Mouse (Mus musculus) midbrain, postnatal 0 days (tissue): ENCODE measurements around the gene Trdmt1. TPM values are rescaled to one million over a fixed set of nuclear protein-coding genes. Genes with fewer than 3 reads are reported as not detected.

Experiments used
- ATAC-seq: fragments of 200-750 bp; cut with Nextera tagmentation; 2 replicates; pipeline ENCODE4 v1.8.0; 2017; ENCODE audit warnings: moderate number of reproducible peaks, mild to moderate bottlenecking, moderate TSS enrichment, moderate library complexity; ENCODE audit not compliant: low FRiP score
- DNase-seq: peaks from one replicate; pipeline ENCODE4 v3.0.0-alpha.2; 2015; ENCODE audit warnings: low spot score
- H3K27ac ChIP-seq: fragments of 300-500 bp; sonication (generic); 2 replicates; pipeline ENCODE4 v1.5.1; 2014; ENCODE audit warnings: low read depth, mild to moderate bottlenecking, low read length, mixed read lengths
- H3K27me3 ChIP-seq: fragments of 300-500 bp; sonication (generic); 2 replicates; pipeline ENCODE4 v1.6.1; 2014; ENCODE audit warnings: low read length, control low read depth, mixed read lengths; ENCODE audit not compliant: insufficient read depth
- H3K36me3 ChIP-seq: fragments of 300-500 bp; sonication (generic); 2 replicates; pipeline ENCODE4 v1.6.1; 2014; ENCODE audit warnings: low read length, control low read depth, mixed read lengths; ENCODE audit not compliant: insufficient read depth
- H3K4me1 ChIP-seq: fragments of 300-500 bp; sonication (generic); 2 replicates; pipeline ENCODE4 v1.6.1; 2014; ENCODE audit warnings: mild to moderate bottlenecking, control low read depth, antibody characterized with exemption, low read length, mixed read lengths; ENCODE audit not compliant: insufficient read depth
- H3K4me2 ChIP-seq: fragments of 300-500 bp; sonication (generic); 2 replicates; pipeline ENCODE4 v1.6.1; 2014; ENCODE audit warnings: low read depth, mild to moderate bottlenecking, low read length, mixed read lengths; ENCODE audit not compliant: poor library complexity, severe bottlenecking
- H3K4me3 ChIP-seq: fragments of 300-500 bp; sonication (generic); 2 replicates; pipeline ENCODE4 v1.5.1; 2014; ENCODE audit warnings: low read depth, mild to moderate bottlenecking, low read length, moderate library complexity
- H3K9ac ChIP-seq: fragments of 300-500 bp; sonication (generic); replicated peaks from 2 replicates; pipeline ENCODE4 v1.6.1; 2014; ENCODE audit warnings: mild to moderate bottlenecking, low read length, moderate library complexity, mixed read lengths; ENCODE audit not compliant: poor library complexity, severe bottlenecking
- H3K9me3 ChIP-seq: fragments of 300-500 bp; sonication (generic); 2 replicates; pipeline ENCODE4 v1.6.1; 2016; ENCODE audit warnings: low read length, control low read depth
- CTCF ChIP-seq: IDR thresholded peaks from 2 replicates; pipeline ENCODE4 v1.5.1; 2016; ENCODE audit warnings: antibody characterized with exemption, mild to moderate bottlenecking
- WGBS: fragments of 180-500 bp; shearing (Covaris S2); extraction: QIAGEN DNeasy Blood & Tissue Kit; methylation state at CpG from one replicate; pipeline ENCODE4 v1.1.7; 2014; 5-methylcytosine and 5-hydroxymethylcytosine counted together
- polyA plus RNA-seq: library from polyadenylated mRNA; unstranded; fragments of >200 nt; fragmentation: Nextera tagmentation; extraction: Ambion mirVana; gene quantifications from 2 replicates; pipeline ENCODE4 v1.2.1, GENCODE M21; 2015
- total RNA-seq: library from RNA; depleted of rRNA; stranded (reverse); fragments of >200 nt; gene quantifications from 2 replicates; pipeline ENCODE4 v1.2.3, GENCODE M21; 2014

The Trdmt1 gene
- total and polyA plus RNA-seq, 2 experiments from 2014 or later = 5.8 to 6.6 TPM

DNA sequence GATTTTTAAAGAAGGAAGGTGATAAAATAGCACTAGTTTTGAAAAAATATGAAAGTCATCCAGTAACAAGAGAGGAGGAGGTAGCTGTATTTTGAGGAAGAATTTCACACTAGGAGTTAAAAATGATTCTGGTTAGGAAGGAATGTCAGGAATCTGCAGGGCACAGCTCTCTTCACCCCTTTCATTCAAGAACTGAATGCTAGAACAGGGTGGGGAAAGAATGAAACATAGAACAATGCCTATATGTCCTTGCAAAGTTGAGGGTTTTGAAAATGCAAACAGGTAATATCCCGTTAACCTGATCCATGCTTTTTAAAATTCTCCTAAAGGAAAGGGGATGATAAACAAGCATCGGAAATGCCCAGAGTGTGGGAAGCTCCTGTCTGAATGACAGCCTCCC, 9.5 kb upstream of the Trdmt1 start:
- no peaks in the 10 kb centered on the region for H3K36me3 ChIP-seq
- no peak for DNase-seq
- no peak overlapping the region for H3K4me2 ChIP-seq
- H3K9me3 ChIP-seq = no peaks in the 10 kb centered on the region
- 72% methylated on average over 2 of the region's 2 CpGs for WGBS
- H3K27me3 ChIP-seq = no peaks in the 10 kb centered on the region
- TF ChIP-seq CTCF = no peak
- no peaks in the 10 kb centered on the region for H3K4me1 ChIP-seq
- no peak overlapping the region for H3K4me3 ChIP-seq
- H3K27ac ChIP-seq = no peak overlapping the region
- no peak for ATAC-seq
- H3K9ac ChIP-seq = no peak overlapping the region

DNA sequence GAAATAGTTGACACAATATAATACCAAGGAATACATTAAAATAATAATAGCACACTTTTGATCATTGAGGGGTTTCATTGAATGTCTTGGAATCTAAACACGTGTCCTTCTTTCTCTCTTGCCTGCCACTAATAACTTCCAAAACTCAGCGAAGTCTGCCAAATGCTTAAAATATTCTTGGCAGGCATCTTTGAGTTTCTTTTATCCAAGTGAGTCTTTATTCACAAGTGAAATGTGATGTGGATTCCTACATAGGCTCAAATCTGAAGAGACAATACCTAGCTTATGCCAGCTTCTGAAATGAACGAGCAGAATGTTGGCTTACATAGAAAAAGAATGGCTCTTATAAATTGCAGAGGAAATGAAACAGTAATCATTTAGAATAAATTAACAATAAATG, 4.3 kb upstream of the Trdmt1 start:
- Histone ChIP-seq H3K9me3 (no peaks in the 10 kb centered on the region), H3K27ac (no peak overlapping the region), H3K4me1 (no peaks in the 10 kb centered on the region), H3K36me3 (no peaks in the 10 kb centered on the region), H3K27me3 (no peaks in the 10 kb centered on the region), H3K9ac (no peak overlapping the region), H3K4me2 (no peak overlapping the region), H3K4me3 (no peak overlapping the region)
- DNase-seq (no peak), ATAC-seq (no peak)
- 52% methylated on average over 3 of the region's 3 CpGs for WGBS
- TF ChIP-seq CTCF = no peak

DNA sequence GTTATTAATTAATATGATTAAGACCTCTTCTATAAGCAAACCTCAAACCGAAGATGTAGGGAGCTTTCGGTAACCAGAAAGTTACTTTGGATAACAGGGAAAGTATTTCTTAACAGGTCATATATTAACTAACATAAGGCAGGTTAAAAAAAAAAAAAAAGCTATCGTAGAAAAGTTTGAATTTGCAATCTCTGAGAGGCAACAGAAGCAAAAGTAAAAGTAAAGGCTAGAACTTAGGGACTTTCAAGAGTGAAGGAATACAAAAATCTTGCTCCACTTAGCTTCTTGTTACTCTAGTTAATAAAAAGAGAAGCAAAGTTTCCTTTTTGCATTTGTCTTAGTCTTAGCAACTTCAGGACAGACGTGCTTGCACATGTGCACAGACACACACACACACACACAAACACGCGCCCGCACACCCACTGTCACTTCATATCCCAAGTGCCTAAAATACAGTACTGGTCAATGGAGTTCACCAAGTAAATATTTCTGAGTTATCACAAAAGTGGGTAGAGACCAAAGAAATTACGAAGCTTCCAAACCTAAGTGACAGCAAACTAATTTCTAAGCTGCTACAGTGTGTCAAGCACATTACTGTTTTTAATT, 846 bp downstream of the Trdmt1 start:
- Histone ChIP-seq H3K27ac (peak overlapping the region; percentile 87), H3K27me3 (no peaks in the 10 kb centered on the region), H3K4me3 (peak overlapping the region; percentile 73), H3K9ac (peak overlapping the region; percentile 89), H3K4me1 (no peaks in the 10 kb centered on the region), H3K4me2 (peak overlapping the region; percentile 82), H3K9me3 (no peaks in the 10 kb centered on the region), H3K36me3 (no peaks in the 10 kb centered on the region)
- TF ChIP-seq CTCF = no peak
- DNase-seq = no peak
- 0 out of 2 replicates have a peak, but pooled peaks have one; percentile 21 for ATAC-seq
- 32% methylated on average over 8 of the region's 8 CpGs for WGBS

DNA sequence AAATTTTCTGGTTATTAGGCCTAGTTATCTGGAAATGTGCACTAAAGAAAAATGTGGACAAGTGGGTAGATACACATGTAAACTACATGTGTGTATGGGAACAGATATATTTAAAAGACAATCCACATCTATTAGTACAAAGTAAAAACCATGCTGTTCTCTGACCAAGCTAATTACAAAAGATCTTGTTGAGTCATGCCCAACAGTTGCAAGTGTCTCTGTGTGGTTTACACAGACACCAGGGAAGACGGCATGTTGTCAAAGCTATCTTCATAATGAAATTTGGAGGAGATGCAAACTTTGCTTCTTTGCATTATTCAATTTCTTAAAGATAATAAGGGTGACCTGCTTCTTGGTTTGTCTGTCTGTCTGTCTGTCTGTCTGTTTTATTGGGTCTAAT, 4.6 kb downstream of the Trdmt1 start:
- ATAC-seq (no peak), DNase-seq (no peak)
- Histone ChIP-seq H3K9ac (no peak overlapping the region), H3K4me1 (no peaks in the 10 kb centered on the region), H3K36me3 (no peaks in the 10 kb centered on the region), H3K4me2 (no peak overlapping the region), H3K27me3 (no peaks in the 10 kb centered on the region), H3K4me3 (no peak overlapping the region), H3K27ac (no peak overlapping the region), H3K9me3 (no peaks in the 10 kb centered on the region)
- TF ChIP-seq CTCF = no peak
- WGBS = 93% methylated on average over 1 of the region's 1 CpGs

DNA sequence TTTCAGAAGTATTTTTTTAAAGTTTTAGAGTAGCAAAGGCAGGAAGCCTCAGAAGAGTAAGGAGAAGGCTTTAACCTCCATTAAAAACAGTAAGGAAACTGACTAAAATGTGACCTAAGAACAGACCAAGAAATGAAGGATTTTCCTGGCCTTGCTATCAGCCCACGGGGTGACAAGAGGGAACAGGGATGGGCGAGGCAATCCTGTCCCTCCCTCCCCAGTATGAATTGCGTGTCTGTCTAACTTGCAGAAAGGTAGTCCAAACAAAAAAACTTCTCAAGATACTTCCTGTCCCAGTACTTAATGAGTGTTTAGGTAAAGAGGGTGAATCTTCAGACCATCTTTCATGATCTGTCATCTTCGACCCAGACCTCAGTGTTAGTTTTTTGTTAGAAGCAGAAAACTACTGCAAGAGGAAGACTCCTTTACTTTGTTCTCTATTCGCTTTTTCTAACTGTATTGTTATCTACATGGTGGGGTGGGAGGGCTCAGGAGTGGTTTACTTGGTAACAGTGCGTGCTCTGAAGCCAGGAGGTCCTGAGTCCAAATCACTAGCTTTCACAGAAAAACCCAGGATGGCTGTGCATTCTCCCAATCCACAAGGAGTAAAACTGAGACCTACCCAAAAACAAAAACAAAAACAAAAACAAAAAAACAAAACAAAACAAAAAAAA, 5.6 kb downstream of the Trdmt1 start:
- Histone ChIP-seq H3K9me3 (no peaks in the 10 kb centered on the region), H3K9ac (no peak overlapping the region), H3K27ac (no peak overlapping the region), H3K4me3 (no peak overlapping the region), H3K4me1 (no peaks in the 10 kb centered on the region), H3K36me3 (no peaks in the 10 kb centered on the region), H3K4me2 (no peak overlapping the region), H3K27me3 (no peaks in the 10 kb centered on the region)
- 79% methylated on average over 6 of the region's 6 CpGs for WGBS
- DNase-seq (no peak), ATAC-seq (no peak)
- TF ChIP-seq CTCF = no peak

DNA sequence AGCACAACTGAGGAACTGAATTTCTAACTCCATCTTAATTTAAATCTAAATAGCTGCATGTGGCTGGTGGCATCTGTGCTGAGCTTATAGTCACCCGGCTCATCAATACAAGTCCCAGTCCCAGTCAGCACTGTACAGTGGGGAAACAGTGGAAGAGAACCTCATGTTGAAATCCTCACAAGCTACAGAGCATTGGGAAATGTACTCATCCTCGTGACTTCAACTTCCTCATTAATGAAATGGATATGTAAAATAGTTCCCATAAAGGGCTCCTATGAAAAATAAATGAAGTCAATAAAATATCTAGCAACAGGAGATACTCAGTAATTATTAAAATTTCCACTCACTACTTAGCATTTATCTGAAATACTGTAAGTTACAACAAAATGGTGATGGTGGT, 6.2 kb downstream of the Trdmt1 start:
- no peak overlapping the region for H3K4me2 ChIP-seq
- H3K9me3 ChIP-seq = no peaks in the 10 kb centered on the region
- H3K4me3 ChIP-seq = no peak overlapping the region
- TF ChIP-seq CTCF = no peak
- ATAC-seq (no peak), DNase-seq (no peak)
- no peak overlapping the region for H3K27ac ChIP-seq
- no peaks in the 10 kb centered on the region for H3K27me3 ChIP-seq
- no peaks in the 10 kb centered on the region for H3K4me1 ChIP-seq
- H3K36me3 ChIP-seq = no peaks in the 10 kb centered on the region
- WGBS = 69% methylated on average over 2 of the region's 2 CpGs
- no peak overlapping the region for H3K9ac ChIP-seq
